Mouse (Mus musculus): ENCODE results near the gene Ehd3.
A peak's percentile ranks its signal among the peaks of the same experiment; 100 is the strongest.
"Not testable (repeated sequence)": the region's sequence is repeated elsewhere in the genome, so short reads cannot be mapped to it uniquely, and the experiment has no call there.

Ehd3 gene

GRCm38 (mm10) chr17:73827446-73827845, 23.5 kb downstream of the Ehd3 start:
- no peak for DNase-seq

- DNase-seq: peak; percentile 84
Observed at GRCm38 (mm10) chr17:73830511-73830910, 26.6 kb downstream of the Ehd3 start.

- DNase-seq: peak; percentile 93
Observed at GRCm38 (mm10) chr17:73831427-73831826, 27.5 kb downstream of the Ehd3 start.

- peak; percentile 28 for DNase-seq
Observed at GRCm38 (mm10) chr17:73832901-73833300, 29.0 kb downstream of the Ehd3 start.

- DNase-seq: no peak
Observed at GRCm38 (mm10) chr17:73833474-73833873, 29.5 kb downstream of the Ehd3 start.

- no peak for DNase-seq
Observed at GRCm38 (mm10) chr17:73836601-73837000, 32.7 kb downstream of the Ehd3 start.

- DNase-seq: no peak
Observed at GRCm38 (mm10) chr17:73837244-73837643, 33.3 kb downstream of the Ehd3 start.

GRCm38 (mm10) chr17:73839086-73839835, 35.3 kb downstream of the Ehd3 start:
- DNase-seq: no peak

- not testable (repeated sequence) for DNase-seq
Observed at GRCm38 (mm10) chr17:73839876-73840275, 35.9 kb downstream of the Ehd3 start.

- DNase-seq: no peak
Observed at GRCm38 (mm10) chr17:73842963-73843362, 39.0 kb downstream of the Ehd3 start.

- DNase-seq: no peak
Observed at GRCm38 (mm10) chr17:73845632-73846031, 41.7 kb downstream of the Ehd3 start.

GRCm38 (mm10) chr17:73847399-73847798, 43.5 kb downstream of the Ehd3 start:
- no peak for DNase-seq

GRCm38 (mm10) chr17:73853041-73853440, 49.1 kb downstream of the Ehd3 start:
- no peak for DNase-seq

GRCm38 (mm10) chr17:73853717-73854116, 49.8 kb downstream of the Ehd3 start:
- DNase-seq: no peak

- DNase-seq: no peak
Observed at GRCm38 (mm10) chr17:73869008-73869685, 65.2 kb downstream of the Ehd3 start.

- DNase-seq: no peak
Observed at GRCm38 (mm10) chr17:73870956-73871605, 67.1 kb downstream of the Ehd3 start.

- no peak for DNase-seq
Observed at GRCm38 (mm10) chr17:73875268-73875667, 71.3 kb downstream of the Ehd3 start.

- no peak for DNase-seq
Observed at GRCm38 (mm10) chr17:73875674-73876073, 71.7 kb downstream of the Ehd3 start.

- no peak for DNase-seq
Observed at GRCm38 (mm10) chr17:73879262-73879916, 75.5 kb downstream of the Ehd3 start.

GRCm38 (mm10) chr17:73880286-73880685, 76.4 kb downstream of the Ehd3 start:
- no peak for DNase-seq

GRCm38 (mm10) chr17:73881295-73881694, 77.4 kb downstream of the Ehd3 start:
- no peak for DNase-seq
